Mouse (Mus musculus) spleen, adult 2 months (tissue): ENCODE data around the gene Ilf2.
A peak's percentile ranks its signal among the peaks of the same experiment; 100 is the strongest.

Source experiments
- CTCF ChIP-seq: fragments of 200-500 bp; IDR thresholded peaks from 2 replicates; pipeline ENCODE4 v1.5.1; 2011; ENCODE audit warnings: mild to moderate bottlenecking, inconsistent platforms; ENCODE audit not compliant: insufficient read depth, insufficient read length, insufficient replicate concordance; ENCODE audit errors: extremely low read depth
- POLR2A ChIP-seq: fragments of 200-500 bp; IDR thresholded peaks from 2 replicates; pipeline ENCODE4 v1.6.1; 2011; ENCODE audit warnings: low read depth, low read length, inconsistent platforms

GRCm38 (mm10) chr3:90490696-90491256 lies 14.8 kb downstream of the Ilf2 start, which contains the start of gene Snapin:
- peak; percentile 85 for TF ChIP-seq CTCF
- TF ChIP-seq POLR2A = peak; percentile 36; the same call in 1 of the 2 replicates
